Mouse (Mus musculus): ENCODE measurements around the gene Olfr869.

DNA sequence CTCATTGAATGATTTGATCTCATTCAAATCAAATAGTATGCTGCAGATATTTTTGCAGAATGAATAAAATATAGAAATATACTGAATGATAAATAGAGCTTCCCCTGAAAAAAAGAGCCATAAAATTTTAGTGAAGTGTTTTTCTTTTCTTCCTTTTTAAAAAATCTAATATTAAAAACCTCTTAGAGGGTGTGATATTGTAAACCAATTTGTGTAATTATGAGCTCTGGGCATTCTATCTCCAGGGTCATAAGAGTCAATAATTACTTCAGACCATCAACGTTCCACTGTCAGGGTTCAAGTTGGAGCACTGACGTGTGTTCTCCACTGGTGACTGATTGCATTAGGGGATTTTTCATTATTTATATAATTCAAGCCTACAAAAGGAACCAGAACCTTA is at the start of gene Olfr869:
- TF ChIP-seq CTCF (IDR thresholded peaks at IDR 0.05; ENCODE audit: low read depth) (no peak), EP300 (IDR thresholded peaks at IDR 0.05; ENCODE audit: low read depth) (no peak)

Measured in liver, embryonic 14.5 days (tissue).